Mouse (Mus musculus) lung, adult 18-20 months (tissue): ENCODE measurements around the gene Sgsm2.

ENCODE experiments used
- DNase-seq, 2 experiments: peaks; one replicate each; pipeline ENCODE4 v3.0.0; 2022; ENCODE audit warnings: mixed read lengths in 2 of 2

The Sgsm2 gene

GRCm38 (mm10) chr11:74880999-74881398 is 15.9 kb downstream of the Sgsm2 start:
- no peak for DNase-seq

GRCm38 (mm10) chr11:74876801-74877200 is 20.1 kb downstream of the Sgsm2 start:
- peak; percentile 61 to 74 for DNase-seq

GRCm38 (mm10) chr11:74874630-74875029 is 22.2 kb downstream of the Sgsm2 start:
- no peak for DNase-seq

GRCm38 (mm10) chr11:74870991-74871622 is 25.8 kb downstream of the Sgsm2 start:
- DNase-seq: peak; percentile 28 to 57

GRCm38 (mm10) chr11:74870544-74870943 is 26.3 kb downstream of the Sgsm2 start:
- DNase-seq: peak; percentile 66 to 74

GRCm38 (mm10) chr11:74869603-74870002 is 27.3 kb downstream of the Sgsm2 start:
- DNase-seq: no peak

GRCm38 (mm10) chr11:74868046-74868760 is 28.7 kb downstream of the Sgsm2 start:
- DNase-seq: no peak

- DNase-seq: peak; percentile 63 to 71
Measured at GRCm38 (mm10) chr11:74867181-74867580, 29.7 kb downstream of the Sgsm2 start.

GRCm38 (mm10) chr11:74866640-74867039 is 30.2 kb downstream of the Sgsm2 start:
- peak; percentile 76 to 77 for DNase-seq

- DNase-seq: no peak
Measured at GRCm38 (mm10) chr11:74865252-74865651, 31.6 kb downstream of the Sgsm2 start.

- DNase-seq: no peak
Measured at GRCm38 (mm10) chr11:74864421-74864820, 32.4 kb downstream of the Sgsm2 start.

- peak in 1 of 2 experiments; percentile 55 for DNase-seq
Measured at GRCm38 (mm10) chr11:74863471-74863870, 33.4 kb downstream of the Sgsm2 start.

GRCm38 (mm10) chr11:74862129-74862528 is 34.7 kb downstream of the Sgsm2 start:
- no peak for DNase-seq

- no peak for DNase-seq
Measured at GRCm38 (mm10) chr11:74857756-74858155, 39.1 kb downstream of the Sgsm2 start.

- no peak for DNase-seq
Measured at GRCm38 (mm10) chr11:74850998-74851661, 45.7 kb downstream of the Sgsm2 start.

- DNase-seq: peak; percentile 77 to 80
Measured at GRCm38 (mm10) chr11:74847919-74848521, 48.8 kb downstream of the Sgsm2 start.

GRCm38 (mm10) chr11:74845784-74846183 is 51.1 kb downstream of the Sgsm2 start:
- no peak for DNase-seq

- DNase-seq: no peak
Measured at GRCm38 (mm10) chr11:74843761-74844160, 53.1 kb downstream of the Sgsm2 start.

GRCm38 (mm10) chr11:74843435-74843714 is 53.5 kb downstream of the Sgsm2 start:
- no peak for DNase-seq

GRCm38 (mm10) chr11:74842656-74843434 is 54.0 kb downstream of the Sgsm2 start:
- no peak for DNase-seq

GRCm38 (mm10) chr11:74842045-74842444 is 54.8 kb downstream of the Sgsm2 start:
- no peak for DNase-seq

- DNase-seq: no peak
Measured at GRCm38 (mm10) chr11:74841366-74841765, 55.5 kb downstream of the Sgsm2 start.

GRCm38 (mm10) chr11:74840739-74841138 is 56.1 kb downstream of the Sgsm2 start:
- no peak for DNase-seq
